Mouse (Mus musculus) C2C12 (cell line): Measurements from ENCODE around the gene Psmc3ip.

ENCODE experiments used
- CEBPB ChIP-seq: IDR thresholded peaks from one replicate; pipeline ENCODE4 v1.6.1; 2011; ENCODE audit warnings: low read depth, mild to moderate bottlenecking, control low read depth, moderate library complexity
- CTCF ChIP-seq: IDR thresholded peaks from one replicate; pipeline ENCODE4 v1.5.1; 2011; ENCODE audit not compliant: control insufficient read depth, insufficient read depth, insufficient read length
- FOSL1 ChIP-seq: IDR thresholded peaks from one replicate; pipeline ENCODE4 v1.8.0; 2011; ENCODE audit warnings: mild to moderate bottlenecking, low read length; ENCODE audit not compliant: poor library complexity, insufficient read depth, severe bottlenecking
- MAX ChIP-seq: IDR thresholded peaks from one replicate; pipeline ENCODE4 v1.6.1; 2011; ENCODE audit warnings: mild to moderate bottlenecking, control low read depth
- MYOD1 ChIP-seq: IDR thresholded peaks from one replicate; pipeline ENCODE4 v1.6.1; 2011; ENCODE audit warnings: low read depth; ENCODE audit not compliant: control insufficient read depth, insufficient read length
- MYOG ChIP-seq: IDR thresholded peaks from one replicate; pipeline ENCODE4 v1.6.1; 2011; ENCODE audit not compliant: control insufficient read depth, insufficient read length; ENCODE audit errors: extremely low read depth
- USF1 ChIP-seq: IDR thresholded peaks from one replicate; pipeline ENCODE4 v1.6.1; 2011; ENCODE audit warnings: low read depth, mild to moderate bottlenecking, control low read depth, moderate library complexity

GRCm38 (mm10) chr11:101045826-101046225 is 49.4 kb downstream of the Psmc3ip start:
- TF ChIP-seq CTCF = no peak
- no peak for TF ChIP-seq MYOD1
- TF ChIP-seq FOSL1 = no peak
- TF ChIP-seq CEBPB = no peak
- TF ChIP-seq USF1 = no peak
- TF ChIP-seq MAX = no peak
- TF ChIP-seq MYOG = no peak
